Mouse (Mus musculus): ENCODE results near the gene Nup210l. TPM values are rescaled to one million over a fixed set of nuclear protein-coding genes. Genes with fewer than 3 reads are reported as not detected.

Gene Nup210l
- polyA plus RNA-seq, 1 experiment from 2014 or later, result 0.10 TPM

GRCm38 (mm10) chr3:90215825-90216380, 112.0 kb downstream of the Nup210l start:
- no peak overlapping the region for H3K4me2 ChIP-seq (replicated peaks; ENCODE audit: low read depth, low read length)
- H3K4me3 ChIP-seq (ENCODE audit: low read depth, low read length), result no peak overlapping the region
- H3K9me3 ChIP-seq (ENCODE audit: low read length), result no peaks in the 10 kb centered on the region
- H3K27me3 ChIP-seq (replicated peaks; ENCODE audit: insufficient read depth, low read length), result no peaks in the 10 kb centered on the region
- WGBS, result 35% methylated on average over 1 of the region's 1 CpGs
- H3K9ac ChIP-seq (replicated peaks; ENCODE audit: low read depth), result no peak overlapping the region
- H3K4me1 ChIP-seq (ENCODE audit: insufficient read depth, low read depth, low read length), result peaks cover 8% of the 10 kb centered on the region; the same call in 1 of the 2 replicates
- DNase-seq (ENCODE audit: low spot score) (no peak), ATAC-seq (no peak)
- TF ChIP-seq CTCF (IDR thresholded peaks at IDR 0.05), result peak; percentile 50
- no peak for TF ChIP-seq EP300 (IDR thresholded peaks at IDR 0.05)
- H3K36me3 ChIP-seq (ENCODE audit: insufficient read depth, low read length), result 0 out of 2 replicates have a peak, but pooled peaks cover 5% of the 10 kb centered on the region
- no peak overlapping the region for H3K27ac ChIP-seq (ENCODE audit: low read length)

GRCm38 (mm10) chr3:90220088-90220487, 116.2 kb downstream of the Nup210l start:
- peak overlapping the region; percentile 75 for H3K27ac ChIP-seq (ENCODE audit: low read length)
- peak; percentile 61 for ATAC-seq
- H3K9me3 ChIP-seq (ENCODE audit: low read length), result no peaks in the 10 kb centered on the region
- H3K4me1 ChIP-seq (ENCODE audit: insufficient read depth, low read depth, low read length), result peaks cover 4% of the 10 kb centered on the region
- peak; percentile 77 for TF ChIP-seq CTCF (IDR thresholded peaks at IDR 0.05)
- no peak for TF ChIP-seq EP300 (IDR thresholded peaks at IDR 0.05)
- 0 out of 2 replicates have a peak, but pooled peaks cover 4% of the 10 kb centered on the region for H3K36me3 ChIP-seq (ENCODE audit: insufficient read depth, low read length)
- H3K4me2 ChIP-seq (replicated peaks; ENCODE audit: low read depth, low read length), result peak overlapping the region; percentile 73
- WGBS, result 6% methylated on average over 6 of the region's 6 CpGs
- H3K27me3 ChIP-seq (replicated peaks; ENCODE audit: insufficient read depth, low read length), result no peaks in the 10 kb centered on the region
- peak overlapping the region; percentile 50 for H3K4me3 ChIP-seq (ENCODE audit: low read depth, low read length)
- H3K9ac ChIP-seq (replicated peaks; ENCODE audit: low read depth), result peak overlapping the region; percentile 37; the same call in 1 of the 2 replicates
- peak; percentile 83 for DNase-seq (ENCODE audit: low spot score)

- H3K4me2 ChIP-seq (replicated peaks; ENCODE audit: low read depth, low read length), result peak overlapping the region; percentile 73
- H3K9ac ChIP-seq (replicated peaks; ENCODE audit: low read depth), result peak overlapping the region; percentile 37
- DNase-seq (ENCODE audit: low spot score), result peak; percentile 89
- H3K27me3 ChIP-seq (replicated peaks; ENCODE audit: insufficient read depth, low read length), result no peaks in the 10 kb centered on the region
- peak overlapping the region; percentile 75 for H3K27ac ChIP-seq (ENCODE audit: low read length)
- peak overlapping the region; percentile 50 for H3K4me3 ChIP-seq (ENCODE audit: low read depth, low read length)
- 0 out of 2 replicates have a peak, but pooled peaks cover 6% of the 10 kb centered on the region for H3K36me3 ChIP-seq (ENCODE audit: insufficient read depth, low read length)
- peak; percentile 93 for ATAC-seq
- TF ChIP-seq CTCF (IDR thresholded peaks at IDR 0.05) (no peak), EP300 (IDR thresholded peaks at IDR 0.05) (0 out of 2 replicates have a peak, but pooled peaks have one; percentile 44)
- no peaks in the 10 kb centered on the region for H3K9me3 ChIP-seq (ENCODE audit: low read length)
- WGBS, result 2% methylated on average over 15 of the region's 20 CpGs
- H3K4me1 ChIP-seq (ENCODE audit: insufficient read depth, low read depth, low read length), result peaks cover 4% of the 10 kb centered on the region
These were observed 116.6 kb downstream of the Nup210l start for GRCm38 (mm10) chr3:90220531-90220951.

- H3K4me2 ChIP-seq (replicated peaks; ENCODE audit: low read depth, low read length), result peak overlapping the region; percentile 73
- no peak for TF ChIP-seq CTCF (IDR thresholded peaks at IDR 0.05)
- TF ChIP-seq EP300 (IDR thresholded peaks at IDR 0.05), result no peak
- no peaks in the 10 kb centered on the region for H3K9me3 ChIP-seq (ENCODE audit: low read length)
- no peaks in the 10 kb centered on the region for H3K27me3 ChIP-seq (replicated peaks; ENCODE audit: insufficient read depth, low read length)
- H3K36me3 ChIP-seq (ENCODE audit: insufficient read depth, low read length), result peaks cover 6% of the 10 kb centered on the region; the same call in 1 of the 2 replicates
- H3K4me1 ChIP-seq (ENCODE audit: insufficient read depth, low read depth, low read length), result peaks cover 4% of the 10 kb centered on the region
- WGBS, result 5% methylated on average over 5 of the region's 5 CpGs
- peak overlapping the region; percentile 37; the same call in 1 of the 2 replicates for H3K9ac ChIP-seq (replicated peaks; ENCODE audit: low read depth)
- H3K4me3 ChIP-seq (ENCODE audit: low read depth, low read length), result peak overlapping the region; percentile 50
- no peak overlapping the region for H3K27ac ChIP-seq (ENCODE audit: low read length)
- no peak for DNase-seq (ENCODE audit: low spot score)
- ATAC-seq, result no peak
These were observed 117.2 kb downstream of the Nup210l start for GRCm38 (mm10) chr3:90221123-90221522.

GRCm38 (mm10) chr3:90222455-90222854, 118.5 kb downstream of the Nup210l start:
- TF ChIP-seq EP300 (IDR thresholded peaks at IDR 0.05), result no peak
- no peak for TF ChIP-seq CTCF (IDR thresholded peaks at IDR 0.05)
- Histone ChIP-seq H3K36me3 (ENCODE audit: insufficient read depth, low read length) (peaks cover 6% of the 10 kb centered on the region; the same call in 1 of the 2 replicates), H3K9ac (replicated peaks; ENCODE audit: low read depth) (no peak overlapping the region), H3K9me3 (ENCODE audit: low read length) (no peaks in the 10 kb centered on the region), H3K4me3 (ENCODE audit: low read depth, low read length) (no peak overlapping the region), H3K4me1 (ENCODE audit: insufficient read depth, low read depth, low read length) (peaks cover 4% of the 10 kb centered on the region), H3K4me2 (replicated peaks; ENCODE audit: low read depth, low read length) (no peak overlapping the region), H3K27ac (ENCODE audit: low read length) (no peak overlapping the region), H3K27me3 (replicated peaks; ENCODE audit: insufficient read depth, low read length) (no peaks in the 10 kb centered on the region)
- DNase-seq (ENCODE audit: low spot score) (no peak), ATAC-seq (no peak)
- 86% methylated on average over 4 of the region's 4 CpGs for WGBS

- H3K4me2 ChIP-seq (replicated peaks; ENCODE audit: low read depth, low read length), result no peak overlapping the region
- 34% methylated on average over 3 of the region's 3 CpGs for WGBS
- no peak for ATAC-seq
- H3K27ac ChIP-seq (ENCODE audit: low read length), result no peak overlapping the region
- H3K36me3 ChIP-seq (ENCODE audit: insufficient read depth, low read length), result peaks cover 6% of the 10 kb centered on the region; the same call in 1 of the 2 replicates
- H3K4me3 ChIP-seq (ENCODE audit: low read depth, low read length), result no peak overlapping the region
- peaks cover 4% of the 10 kb centered on the region for H3K4me1 ChIP-seq (ENCODE audit: insufficient read depth, low read depth, low read length)
- no peak overlapping the region for H3K9ac ChIP-seq (replicated peaks; ENCODE audit: low read depth)
- no peaks in the 10 kb centered on the region for H3K9me3 ChIP-seq (ENCODE audit: low read length)
- no peak for DNase-seq (ENCODE audit: low spot score)
- no peak for TF ChIP-seq CTCF (IDR thresholded peaks at IDR 0.05)
- no peak for TF ChIP-seq EP300 (IDR thresholded peaks at IDR 0.05)
- H3K27me3 ChIP-seq (replicated peaks; ENCODE audit: insufficient read depth, low read length), result no peaks in the 10 kb centered on the region
These were observed 119.0 kb downstream of the Nup210l start for GRCm38 (mm10) chr3:90222941-90223340.
